Mouse (Mus musculus) heart, embryonic 14.5 days (tissue): ENCODE data around the gene Glmn. TPM values are rescaled to one million over a fixed set of nuclear protein-coding genes. Genes with fewer than 3 reads are reported as not detected.

Experiments used
- ATAC-seq: fragments of 200-750 bp; cut with Nextera tagmentation; 2 replicates; pipeline ENCODE4 v1.8.0; 2017; ENCODE audit warnings: low read depth, moderate TSS enrichment; ENCODE audit not compliant: insufficient number of reproducible peaks, insufficient read depth, low FRiP score
- H3K27ac ChIP-seq, 2 experiments: fragments of 200-500 bp in 1 of 2; fragments of 300-500 bp in 1 of 2; sonication (generic) in 1 of 2; replicated peaks in 1 of 2; 2 replicates each; pipeline ENCODE4 v1.5.1; 2012 to 2014; ENCODE audit warnings: low read depth in 2 of 2, low read length in 2 of 2, control low read depth in 1 of 2, mild to moderate bottlenecking in 1 of 2, mixed read lengths in 1 of 2; ENCODE audit not compliant: control insufficient read depth in 1 of 2, insufficient read depth in 1 of 2
- H3K27me3 ChIP-seq: fragments of 300-500 bp; sonication (generic); 2 replicates; pipeline ENCODE4 v1.6.1; 2014; ENCODE audit warnings: mild to moderate bottlenecking, low read length, control low read depth; ENCODE audit not compliant: control insufficient read depth, insufficient read depth
- H3K36me3 ChIP-seq: fragments of 300-500 bp; sonication (generic); 2 replicates; pipeline ENCODE4 v1.6.1; 2014; ENCODE audit warnings: mild to moderate bottlenecking, control low read depth, low read length, mixed read lengths; ENCODE audit not compliant: control insufficient read depth, insufficient read depth
- H3K4me1 ChIP-seq, 2 experiments: fragments of 200-500 bp in 1 of 2; fragments of 300-500 bp in 1 of 2; sonication (generic) in 1 of 2; 2 replicates each; pipeline ENCODE4 v1.6.1; 2012 to 2014; ENCODE audit warnings: low read length in 2 of 2, control low read depth in 1 of 2, mixed read lengths in 1 of 2; ENCODE audit not compliant: control insufficient read depth in 2 of 2, insufficient read depth in 2 of 2
- H3K4me2 ChIP-seq: fragments of 300-500 bp; sonication (generic); 2 replicates; pipeline ENCODE4 v1.6.1; 2014; ENCODE audit warnings: mild to moderate bottlenecking, low read length
- H3K4me3 ChIP-seq, 2 experiments: fragments of 200-500 bp in 1 of 2; fragments of 300-500 bp in 1 of 2; sonication (generic) in 1 of 2; 2 replicates each; pipeline ENCODE4 v1.5.1; 2012 to 2014; ENCODE audit warnings: low read length in 2 of 2, mild to moderate bottlenecking in 2 of 2, control low read depth in 1 of 2, low read depth in 1 of 2, moderate library complexity in 1 of 2; ENCODE audit not compliant: control insufficient read depth in 1 of 2, insufficient read depth in 1 of 2
- H3K9ac ChIP-seq: fragments of 300-500 bp; sonication (generic); 2 replicates; pipeline ENCODE4 v1.6.1; 2014; ENCODE audit warnings: mild to moderate bottlenecking, low read length
- H3K9me3 ChIP-seq: fragments of 300-500 bp; sonication (generic); 2 replicates; pipeline ENCODE4 v1.6.1; 2016; ENCODE audit warnings: low read length, control low read depth; ENCODE audit not compliant: control insufficient read depth
- WGBS: fragments of 180-500 bp; shearing (Covaris S2); extraction: QIAGEN DNeasy Blood & Tissue Kit; methylation state at CpG from one replicate; pipeline ENCODE4 v1.1.7; 2014; 5-methylcytosine and 5-hydroxymethylcytosine counted together
- polyA plus RNA-seq: library from polyadenylated mRNA; unstranded; fragments of >200 nt; fragmentation: Nextera tagmentation; extraction: Ambion mirVana; gene quantifications from 2 replicates; pipeline ENCODE4 v1.2.1, GENCODE M21; 2014

Gene Glmn
- polyA plus RNA-seq, 1 experiment from 2014 or later: 20.4 TPM

GRCm38 (mm10) chr5:107518602-107519001 is 79.1 kb downstream of the Glmn start:
- no peak for ATAC-seq
- no peaks in the 10 kb centered on the region for H3K27me3 ChIP-seq
- no peak overlapping the region for H3K9ac ChIP-seq

DNA sequence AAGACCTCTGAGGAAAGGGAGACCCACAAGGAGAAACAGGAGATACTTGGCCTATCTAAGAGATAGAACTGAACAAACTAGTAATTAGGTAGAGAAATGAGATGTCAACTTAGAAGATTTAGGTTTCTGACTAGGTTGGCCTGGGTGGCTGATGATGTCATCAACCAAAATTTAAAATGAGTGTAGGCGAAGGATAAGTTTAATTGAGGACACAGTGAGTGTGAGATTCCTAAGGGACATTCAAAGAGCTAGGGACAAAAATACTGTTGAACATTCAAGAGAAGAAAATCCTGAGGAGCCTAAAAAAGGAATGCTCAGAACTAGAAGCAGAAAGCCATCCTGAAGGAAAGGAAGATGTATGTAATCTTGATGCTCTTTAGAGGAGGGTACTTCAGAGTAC is 81.6 kb downstream of the Glmn start:
- H3K27ac ChIP-seq: no peak overlapping the region
- WGBS: 89% methylated on average over 1 of the region's 1 CpGs
- H3K9ac ChIP-seq: no peak overlapping the region
- no peaks in the 10 kb centered on the region for H3K4me1 ChIP-seq
- H3K27me3 ChIP-seq: no peaks in the 10 kb centered on the region
- no peak overlapping the region for H3K4me3 ChIP-seq
- no peaks in the 10 kb centered on the region for H3K9me3 ChIP-seq
- no peak overlapping the region for H3K4me2 ChIP-seq
- ATAC-seq: no peak
- H3K36me3 ChIP-seq: no peaks in the 10 kb centered on the region

More at GRCm38 (mm10) chr5:107518602-107519001, 79.1 kb downstream of the Glmn start:
- H3K4me3 ChIP-seq: no peak overlapping the region
- no peaks in the 10 kb centered on the region for H3K9me3 ChIP-seq
- H3K36me3 ChIP-seq: no peaks in the 10 kb centered on the region
- H3K4me2 ChIP-seq: no peak overlapping the region
- H3K27ac ChIP-seq: no peak overlapping the region
- H3K4me1 ChIP-seq: no peaks in the 10 kb centered on the region; a peak in 1 of 4 replicates
- WGBS: 88% methylated on average over 4 of the region's 4 CpGs

DNA sequence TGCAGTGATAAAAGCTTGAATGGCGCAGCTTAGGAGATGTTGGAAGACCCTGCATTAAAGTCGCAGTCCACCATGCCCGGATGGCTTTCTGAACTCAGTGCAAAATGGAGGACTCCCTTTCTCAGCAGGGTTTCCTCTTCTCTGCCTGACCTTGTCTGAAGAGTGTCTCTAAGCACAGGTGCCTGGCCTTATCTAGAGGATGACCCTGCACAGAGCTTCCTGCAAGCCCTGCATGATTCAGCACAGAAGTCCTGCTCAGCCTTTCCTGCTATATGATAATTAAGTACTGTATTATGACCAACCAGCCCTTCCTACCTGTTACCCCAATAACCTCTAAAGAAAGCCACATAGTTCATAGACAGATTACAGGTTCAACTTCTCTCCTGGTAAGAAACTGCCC is 82.2 kb downstream of the Glmn start:
- Histone ChIP-seq H3K27me3 (no peaks in the 10 kb centered on the region), H3K36me3 (no peaks in the 10 kb centered on the region), H3K4me3 (no peak overlapping the region), H3K9ac (no peak overlapping the region), H3K27ac (no peak overlapping the region), H3K9me3 (no peaks in the 10 kb centered on the region), H3K4me1 (no peaks in the 10 kb centered on the region), H3K4me2 (no peak overlapping the region)
- 91% methylated on average over 3 of the region's 3 CpGs for WGBS
- ATAC-seq: no peak

GRCm38 (mm10) chr5:107513583-107513982 is 84.1 kb downstream of the Glmn start:
- Histone ChIP-seq H3K9ac (no peak overlapping the region), H3K27ac (no peak overlapping the region)
- no peak for ATAC-seq

DNA sequence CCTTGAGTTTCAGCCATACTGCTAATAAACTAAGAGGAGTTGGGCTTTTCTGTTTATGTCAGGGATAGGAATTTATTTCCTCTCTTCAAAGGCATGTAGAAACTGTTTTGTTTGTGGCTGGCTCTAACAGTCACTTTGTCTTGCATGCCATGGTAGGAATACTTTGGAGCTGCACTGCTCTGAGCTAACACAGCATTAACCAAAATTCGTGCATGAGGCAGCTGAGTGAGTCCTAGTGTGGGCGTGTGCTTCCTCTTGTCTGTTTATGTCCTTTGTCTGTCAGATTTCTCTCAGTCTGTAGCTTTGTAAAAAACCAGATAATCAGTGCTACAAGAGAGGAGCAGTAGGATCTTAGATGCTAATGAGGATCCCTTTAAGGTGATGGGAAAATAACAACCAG is 86.4 kb downstream of the Glmn start:
- H3K9me3 ChIP-seq: no peaks in the 10 kb centered on the region
- no peaks in the 10 kb centered on the region for H3K4me1 ChIP-seq
- ATAC-seq: no peak
- no peak overlapping the region for H3K9ac ChIP-seq
- H3K27me3 ChIP-seq: no peaks in the 10 kb centered on the region
- H3K36me3 ChIP-seq: 0 out of 2 replicates have a peak, but pooled peaks cover 4% of the 10 kb centered on the region
- H3K4me3 ChIP-seq: no peak overlapping the region
- no peak overlapping the region for H3K4me2 ChIP-seq
- H3K27ac ChIP-seq: no peak overlapping the region
- WGBS: 62% methylated on average over 2 of the region's 2 CpGs

More at GRCm38 (mm10) chr5:107513583-107513982, 84.1 kb downstream of the Glmn start:
- Histone ChIP-seq H3K4me3 (no peak overlapping the region), H3K4me1 (no peaks in the 10 kb centered on the region), H3K36me3 (no peaks in the 10 kb centered on the region), H3K9me3 (no peaks in the 10 kb centered on the region), H3K4me2 (no peak overlapping the region), H3K27me3 (no peaks in the 10 kb centered on the region)
- WGBS: 45% methylated on average over 7 of the region's 7 CpGs

GRCm38 (mm10) chr5:107510503-107510902 is 87.2 kb downstream of the Glmn start:
- H3K4me2 ChIP-seq: no peak overlapping the region
- WGBS: 82% methylated on average over 10 of the region's 10 CpGs
- H3K9ac ChIP-seq: no peak overlapping the region
- no peaks in the 10 kb centered on the region for H3K27me3 ChIP-seq
- no peaks in the 10 kb centered on the region for H3K9me3 ChIP-seq
- no peak overlapping the region for H3K4me3 ChIP-seq
- no peak overlapping the region for H3K27ac ChIP-seq
- 0 out of 2 replicates have a peak, but pooled peaks cover 4% of the 10 kb centered on the region for H3K36me3 ChIP-seq
- no peak for ATAC-seq
- no peaks in the 10 kb centered on the region for H3K4me1 ChIP-seq

GRCm38 (mm10) chr5:107507321-107507720 is 90.4 kb downstream of the Glmn start, which contains the start of gene Gm42669:
TSS of gene Gm42669 (plus strand) at chr5:107507621.
- Histone ChIP-seq H3K9ac (no peak within 1 kb of the TSS), H3K4me3 (no peak within 1 kb of the TSS), H3K27me3 (no peaks in the 10 kb centered on the region), H3K27ac (no peak within 1 kb of the TSS), H3K36me3 (peaks cover 4% of the 10 kb centered on the region; the same call in 1 of the 2 replicates), H3K9me3 (no peaks in the 10 kb centered on the region), H3K4me1 (no peaks in the 10 kb centered on the region), H3K4me2 (no peak within 1 kb of the TSS)
- WGBS: 66% methylated on average over 4 of the region's 4 CpGs
- no peak for ATAC-seq

DNA sequence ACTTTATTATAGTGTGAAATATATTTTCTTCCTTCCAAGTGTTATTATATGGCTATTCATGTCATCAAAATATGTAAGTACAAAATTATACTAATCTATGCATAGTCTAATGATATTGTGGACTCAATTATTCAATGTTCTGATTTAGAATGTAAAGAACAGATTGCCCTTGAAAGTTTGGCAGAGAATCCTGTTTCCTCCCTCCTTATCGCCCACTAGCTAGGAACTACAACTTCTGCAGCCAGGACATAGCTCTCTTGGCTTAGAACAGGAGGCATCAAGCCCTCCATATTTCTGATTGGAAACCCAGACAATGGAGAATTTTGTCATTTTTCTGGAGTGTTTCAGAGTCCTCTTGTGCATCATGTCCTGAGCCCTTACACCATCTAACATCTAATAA is 96.9 kb downstream of the Glmn start:
- no peak overlapping the region for H3K4me3 ChIP-seq
- WGBS: 83% methylated on average over 1 of the region's 1 CpGs
- no peak for ATAC-seq
- H3K9me3 ChIP-seq: no peaks in the 10 kb centered on the region
- no peak overlapping the region for H3K27ac ChIP-seq
- no peaks in the 10 kb centered on the region for H3K27me3 ChIP-seq
- H3K4me1 ChIP-seq: no peaks in the 10 kb centered on the region
- H3K4me2 ChIP-seq: no peak overlapping the region
- H3K9ac ChIP-seq: no peak overlapping the region
- H3K36me3 ChIP-seq: peaks cover 4% of the 10 kb centered on the region; the same call in 1 of the 2 replicates
